Mouse (Mus musculus): ENCODE measurements at regions not wholly inside any gene's neighbourhood (a gene's known extent, or its start where the extent isn't known, plus 50 kb on each side); places are given as distances from the start of the nearest gene placed in this dataset.
"Not testable (repeated sequence)": the region's sequence is repeated elsewhere in the genome, so short reads cannot be mapped to it uniquely, and the experiment has no call there.

- no peak for TF ChIP-seq POLR2A (IDR thresholded peaks at IDR 0.05; ENCODE audit: borderline replicate concordance, low read depth, low read length)
- TF ChIP-seq CTCF (IDR thresholded peaks at IDR 0.05; ENCODE audit: low read depth, low read length), result no peak
- Histone ChIP-seq H3K4me3 (ENCODE audit: insufficient read depth, low read length) (no peak overlapping the region), H3K4me1 (ENCODE audit: control insufficient read depth, insufficient read depth, low read length) (peaks cover 17% of the 10 kb centered on the region), H3K27ac (ENCODE audit: insufficient read depth, low read depth, low read length) (no peak overlapping the region)
These were observed 180.6 kb upstream of the Tab2 start for GRCm38 (mm10) chr10:8136662-8137061.

GRCm38 (mm10) chr10:8135272-8135671, 179.2 kb upstream of the Tab2 start:
- TF ChIP-seq POLR2A (IDR thresholded peaks at IDR 0.05; ENCODE audit: borderline replicate concordance, low read depth, low read length) (no peak), CTCF (IDR thresholded peaks at IDR 0.05; ENCODE audit: low read depth, low read length) (no peak)
- peaks cover 17% of the 10 kb centered on the region for H3K4me1 ChIP-seq (ENCODE audit: control insufficient read depth, insufficient read depth, low read length)
- H3K4me3 ChIP-seq (ENCODE audit: insufficient read depth, low read length), result no peak overlapping the region
- no peak overlapping the region for H3K27ac ChIP-seq (ENCODE audit: insufficient read depth, low read depth, low read length)

- no peak overlapping the region for H3K4me3 ChIP-seq (ENCODE audit: insufficient read depth, low read length)
- H3K4me1 ChIP-seq (ENCODE audit: control insufficient read depth, insufficient read depth, low read length), result peaks cover 17% of the 10 kb centered on the region
These were observed 178.4 kb upstream of the Tab2 start for GRCm38 (mm10) chr10:8134398-8134797.

GRCm38 (mm10) chr10:8133451-8133952, 177.5 kb upstream of the Tab2 start:
- TF ChIP-seq POLR2A (IDR thresholded peaks at IDR 0.05; ENCODE audit: borderline replicate concordance, low read depth, low read length) (no peak), CTCF (IDR thresholded peaks at IDR 0.05; ENCODE audit: low read depth, low read length) (no peak)
- Histone ChIP-seq H3K4me1 (ENCODE audit: control insufficient read depth, insufficient read depth, low read length) (peaks cover 17% of the 10 kb centered on the region), H3K27ac (ENCODE audit: insufficient read depth, low read depth, low read length) (no peak overlapping the region), H3K4me3 (ENCODE audit: insufficient read depth, low read length) (no peak overlapping the region)

More at GRCm38 (mm10) chr10:8134398-8134797, 178.4 kb upstream of the Tab2 start:
- TF ChIP-seq CTCF (IDR thresholded peaks at IDR 0.05; ENCODE audit: low read depth, low read length) (no peak), POLR2A (IDR thresholded peaks at IDR 0.05; ENCODE audit: borderline replicate concordance, low read depth, low read length) (no peak)
- H3K27ac ChIP-seq (ENCODE audit: insufficient read depth, low read depth, low read length), result no peak overlapping the region

GRCm38 (mm10) chr10:8132795-8133194, 176.8 kb upstream of the Tab2 start:
- no peak overlapping the region for H3K27ac ChIP-seq (ENCODE audit: insufficient read depth, low read depth, low read length)
- no peak overlapping the region for H3K4me3 ChIP-seq (ENCODE audit: insufficient read depth, low read length)
- TF ChIP-seq CTCF (IDR thresholded peaks at IDR 0.05; ENCODE audit: low read depth, low read length) (no peak), POLR2A (IDR thresholded peaks at IDR 0.05; ENCODE audit: borderline replicate concordance, low read depth, low read length) (no peak)
- peaks cover 17% of the 10 kb centered on the region for H3K4me1 ChIP-seq (ENCODE audit: control insufficient read depth, insufficient read depth, low read length)

- TF ChIP-seq POLR2A (IDR thresholded peaks at IDR 0.05; ENCODE audit: borderline replicate concordance, low read depth, low read length) (no peak), CTCF (IDR thresholded peaks at IDR 0.05; ENCODE audit: low read depth, low read length) (no peak)
- Histone ChIP-seq H3K27ac (ENCODE audit: insufficient read depth, low read depth, low read length) (no peak overlapping the region), H3K4me3 (ENCODE audit: insufficient read depth, low read length) (no peak overlapping the region), H3K4me1 (ENCODE audit: control insufficient read depth, insufficient read depth, low read length) (peaks cover 12% of the 10 kb centered on the region)
These were observed 174.6 kb upstream of the Tab2 start for GRCm38 (mm10) chr10:8130472-8131241.

- peaks cover 8% of the 10 kb centered on the region for H3K4me1 ChIP-seq (ENCODE audit: control insufficient read depth, insufficient read depth, low read length)
- H3K4me3 ChIP-seq (ENCODE audit: insufficient read depth, low read length), result no peak overlapping the region
- no peak for TF ChIP-seq POLR2A (IDR thresholded peaks at IDR 0.05; ENCODE audit: borderline replicate concordance, low read depth, low read length)
- no peak for TF ChIP-seq CTCF (IDR thresholded peaks at IDR 0.05; ENCODE audit: low read depth, low read length)
- no peak overlapping the region for H3K27ac ChIP-seq (ENCODE audit: insufficient read depth, low read depth, low read length)
These were observed 174.0 kb upstream of the Tab2 start for GRCm38 (mm10) chr10:8130057-8130456.

- Histone ChIP-seq H3K27ac (ENCODE audit: insufficient read depth, low read depth, low read length) (no peak overlapping the region), H3K4me1 (ENCODE audit: control insufficient read depth, insufficient read depth, low read length) (no peaks in the 10 kb centered on the region; the same call in 1 of the 2 replicates), H3K4me3 (ENCODE audit: insufficient read depth, low read length) (no peak overlapping the region)
- no peak for TF ChIP-seq CTCF (IDR thresholded peaks at IDR 0.05; ENCODE audit: low read depth, low read length)
- TF ChIP-seq POLR2A (IDR thresholded peaks at IDR 0.05; ENCODE audit: borderline replicate concordance, low read depth, low read length), result no peak
These were observed 168.1 kb upstream of the Tab2 start for GRCm38 (mm10) chr10:8124124-8124523.

- Histone ChIP-seq H3K4me3 (ENCODE audit: insufficient read depth, low read length) (no peak overlapping the region), H3K27ac (ENCODE audit: insufficient read depth, low read depth, low read length) (no peak overlapping the region), H3K4me1 (ENCODE audit: control insufficient read depth, insufficient read depth, low read length) (no peaks in the 10 kb centered on the region; the same call in none of the 2 replicates)
- TF ChIP-seq POLR2A (IDR thresholded peaks at IDR 0.05; ENCODE audit: borderline replicate concordance, low read depth, low read length) (no peak), CTCF (IDR thresholded peaks at IDR 0.05; ENCODE audit: low read depth, low read length) (no peak)
These were observed 165.9 kb upstream of the Tab2 start for GRCm38 (mm10) chr10:8121895-8122294.

GRCm38 (mm10) chr10:8116821-8117220, 160.8 kb upstream of the Tab2 start:
- H3K27ac ChIP-seq (ENCODE audit: insufficient read depth, low read depth, low read length), result no peak overlapping the region
- peaks cover 20% of the 10 kb centered on the region for H3K4me1 ChIP-seq (ENCODE audit: control insufficient read depth, insufficient read depth, low read length)
- H3K4me3 ChIP-seq (ENCODE audit: insufficient read depth, low read length), result no peak overlapping the region
- TF ChIP-seq CTCF (IDR thresholded peaks at IDR 0.05; ENCODE audit: low read depth, low read length), result no peak
- no peak for TF ChIP-seq POLR2A (IDR thresholded peaks at IDR 0.05; ENCODE audit: borderline replicate concordance, low read depth, low read length)

- not testable (repeated sequence) for H3K4me3 ChIP-seq (ENCODE audit: insufficient read depth, low read length); H3K27ac ChIP-seq (ENCODE audit: insufficient read depth, low read depth, low read length)
- peaks cover 20% of the 10 kb centered on the region for H3K4me1 ChIP-seq (ENCODE audit: control insufficient read depth, insufficient read depth, low read length)
These were observed 158.9 kb upstream of the Tab2 start for GRCm38 (mm10) chr10:8114932-8115331.

Data from bone marrow macrophage, adult 2 months (primary cell).